Mouse (Mus musculus): Measurements from ENCODE around the gene Gnai3.

Gene Gnai3

GRCm38 (mm10) chr3:108164091-108164490 lies 18.1 kb upstream of the Gnai3 start:
- DNase-seq (ENCODE audit: low spot score in 2 of 2) = no peak

GRCm38 (mm10) chr3:108158383-108159037 lies 12.6 kb upstream of the Gnai3 start:
- peak in 1 of 2 experiments; percentile 60 for DNase-seq (ENCODE audit: low spot score in 2 of 2)

- DNase-seq (ENCODE audit: low spot score in 2 of 2) = peak; percentile 48 to 55
These were observed 8.7 kb upstream of the Gnai3 start, which contains the start of gene Gpr61 for GRCm38 (mm10) chr3:108154656-108155055. Gpr61 (minus strand) TSS chr3:108154882.

GRCm38 (mm10) chr3:108152290-108152689 lies 6.3 kb upstream of the Gnai3 start:
- DNase-seq (ENCODE audit: low spot score in 2 of 2) = no peak

- peak; percentile 80 to 90 for DNase-seq (ENCODE audit: low spot score in 2 of 2)
These were observed 1.7 kb upstream of the Gnai3 start for GRCm38 (mm10) chr3:108147386-108148235.

GRCm38 (mm10) chr3:108146671-108147070 lies 725 bp upstream of the Gnai3 start:
- DNase-seq (ENCODE audit: low spot score in 2 of 2) = no peak

- no peak for DNase-seq (ENCODE audit: low spot score in 2 of 2)
These were observed 5.2 kb downstream of the Gnai3 start for GRCm38 (mm10) chr3:108140786-108141185.

GRCm38 (mm10) chr3:108139113-108139512 lies 6.8 kb downstream of the Gnai3 start:
- no peak for DNase-seq (ENCODE audit: low spot score in 2 of 2)

- DNase-seq (ENCODE audit: low spot score in 2 of 2) = peak in 1 of 2 experiments; percentile 47
These were observed 11.2 kb downstream of the Gnai3 start for GRCm38 (mm10) chr3:108134701-108135100.

- DNase-seq (ENCODE audit: low spot score in 2 of 2) = no peak
These were observed 13.5 kb downstream of the Gnai3 start for GRCm38 (mm10) chr3:108132484-108132883.

GRCm38 (mm10) chr3:108131821-108132220 lies 14.1 kb downstream of the Gnai3 start:
- DNase-seq (ENCODE audit: low spot score in 2 of 2) = no peak

- DNase-seq (ENCODE audit: low spot score in 2 of 2) = no peak
These were observed 14.7 kb downstream of the Gnai3 start for GRCm38 (mm10) chr3:108131216-108131615.

GRCm38 (mm10) chr3:108129804-108130203 lies 16.1 kb downstream of the Gnai3 start:
- DNase-seq (ENCODE audit: low spot score in 2 of 2) = no peak

GRCm38 (mm10) chr3:108129367-108129766 lies 16.6 kb downstream of the Gnai3 start:
- no peak for DNase-seq (ENCODE audit: low spot score in 2 of 2)

- DNase-seq (ENCODE audit: low spot score in 2 of 2) = no peak
These were observed 17.4 kb downstream of the Gnai3 start for GRCm38 (mm10) chr3:108128520-108128919.

- DNase-seq (ENCODE audit: low spot score in 2 of 2) = no peak
These were observed 19.6 kb downstream of the Gnai3 start for GRCm38 (mm10) chr3:108126327-108126726.

- no peak for DNase-seq (ENCODE audit: low spot score in 2 of 2)
These were observed 21.8 kb downstream of the Gnai3 start for GRCm38 (mm10) chr3:108124131-108124530.

GRCm38 (mm10) chr3:108123242-108123641 lies 22.7 kb downstream of the Gnai3 start:
- DNase-seq (ENCODE audit: low spot score in 2 of 2) = no peak

- DNase-seq (ENCODE audit: low spot score in 2 of 2) = no peak
These were observed 24.8 kb downstream of the Gnai3 start for GRCm38 (mm10) chr3:108121101-108121500.

GRCm38 (mm10) chr3:108117465-108117864 lies 28.5 kb downstream of the Gnai3 start:
- DNase-seq (ENCODE audit: low spot score in 2 of 2) = no peak

GRCm38 (mm10) chr3:108113591-108114289 lies 32.2 kb downstream of the Gnai3 start:
- no peak for DNase-seq (ENCODE audit: low spot score in 2 of 2)

- no peak for DNase-seq (ENCODE audit: low spot score in 2 of 2)
These were observed 33.3 kb downstream of the Gnai3 start for GRCm38 (mm10) chr3:108112666-108113065.
